Mouse (Mus musculus): ENCODE measurements around the gene Kng2. TPM values are rescaled to one million over a fixed set of nuclear protein-coding genes. Genes with fewer than 3 reads are reported as not detected.
A peak's percentile ranks its signal among the peaks of the same experiment; 100 is the strongest.
"Not testable (repeated sequence)": the region's sequence is repeated elsewhere in the genome, so short reads cannot be mapped to it uniquely, and the experiment has no call there.

Kng2 gene
- polyA plus RNA-seq, 1 experiment from 2014 or later = not detected

GRCm38 (mm10) chr16:22947371-22947770 is 81.9 kb downstream of the Kng2 start:
- ATAC-seq (ENCODE audit: low read depth) (no peak), DNase-seq (ENCODE audit: low spot score) (no peak)
- Histone ChIP-seq H3K4me2 (ENCODE audit: low read depth, low read length) (no peak overlapping the region), H3K36me3 (ENCODE audit: control insufficient read depth, insufficient read depth, low read length) (no peaks in the 10 kb centered on the region), H3K9me3 (ENCODE audit: control insufficient read depth, low read length) (no peaks in the 10 kb centered on the region), H3K9ac (ENCODE audit: low read depth, low read length) (no peak overlapping the region), H3K4me1 (ENCODE audit: control insufficient read depth, insufficient read depth, low read length) (no peaks in the 10 kb centered on the region), H3K4me3 (ENCODE audit: low read depth, low read length) (no peak overlapping the region), H3K27ac (replicated peaks; ENCODE audit: low read depth, low read length) (no peak overlapping the region), H3K27me3 (replicated peaks; ENCODE audit: control insufficient read depth, insufficient read depth, low read length) (no peaks in the 10 kb centered on the region)
- WGBS = 76% methylated on average over 2 of the region's 2 CpGs

- not testable (repeated sequence) for H3K9me3 ChIP-seq (ENCODE audit: control insufficient read depth, low read length); H3K27me3 ChIP-seq (replicated peaks; ENCODE audit: control insufficient read depth, insufficient read depth, low read length); H3K36me3 ChIP-seq (ENCODE audit: control insufficient read depth, insufficient read depth, low read length); H3K27ac ChIP-seq (replicated peaks; ENCODE audit: low read depth, low read length); H3K4me3 ChIP-seq (ENCODE audit: low read depth, low read length); ATAC-seq (ENCODE audit: low read depth); DNase-seq (ENCODE audit: low spot score); H3K9ac ChIP-seq (ENCODE audit: low read depth, low read length); H3K4me2 ChIP-seq (ENCODE audit: low read depth, low read length); H3K4me1 ChIP-seq (ENCODE audit: control insufficient read depth, insufficient read depth, low read length)
These were observed 87.3 kb downstream of the Kng2 start for GRCm38 (mm10) chr16:22941825-22942476.

GRCm38 (mm10) chr16:22939120-22939695 is 90.1 kb downstream of the Kng2 start:
- peak; percentile 86 for ATAC-seq (ENCODE audit: low read depth)
- 74% methylated on average over 8 of the region's 8 CpGs for WGBS
- no peak overlapping the region for H3K4me2 ChIP-seq (ENCODE audit: low read depth, low read length)
- H3K27me3 ChIP-seq (replicated peaks; ENCODE audit: control insufficient read depth, insufficient read depth, low read length) = no peaks in the 10 kb centered on the region
- no peak overlapping the region for H3K4me3 ChIP-seq (ENCODE audit: low read depth, low read length)
- no peaks in the 10 kb centered on the region for H3K36me3 ChIP-seq (ENCODE audit: control insufficient read depth, insufficient read depth, low read length)
- H3K27ac ChIP-seq (replicated peaks; ENCODE audit: low read depth, low read length) = no peak overlapping the region
- peak; percentile 31 for DNase-seq (ENCODE audit: low spot score)
- H3K9ac ChIP-seq (ENCODE audit: low read depth, low read length) = no peak overlapping the region
- H3K4me1 ChIP-seq (ENCODE audit: control insufficient read depth, insufficient read depth, low read length) = no peaks in the 10 kb centered on the region
- H3K9me3 ChIP-seq (ENCODE audit: control insufficient read depth, low read length) = 0 out of 2 replicates have a peak, but pooled peaks cover 5% of the 10 kb centered on the region

GRCm38 (mm10) chr16:22938541-22938940 is 90.7 kb downstream of the Kng2 start:
- Histone ChIP-seq H3K4me2 (ENCODE audit: low read depth, low read length) (no peak overlapping the region), H3K36me3 (ENCODE audit: control insufficient read depth, insufficient read depth, low read length) (no peaks in the 10 kb centered on the region), H3K4me3 (ENCODE audit: low read depth, low read length) (no peak overlapping the region), H3K27me3 (replicated peaks; ENCODE audit: control insufficient read depth, insufficient read depth, low read length) (no peaks in the 10 kb centered on the region), H3K4me1 (ENCODE audit: control insufficient read depth, insufficient read depth, low read length) (no peaks in the 10 kb centered on the region), H3K9me3 (ENCODE audit: control insufficient read depth, low read length) (0 out of 2 replicates have a peak, but pooled peaks cover 5% of the 10 kb centered on the region), H3K27ac (replicated peaks; ENCODE audit: low read depth, low read length) (no peak overlapping the region), H3K9ac (ENCODE audit: low read depth, low read length) (no peak overlapping the region)
- DNase-seq (ENCODE audit: low spot score) (no peak), ATAC-seq (ENCODE audit: low read depth) (no peak)
- 68% methylated on average over 2 of the region's 2 CpGs for WGBS

- 90% methylated on average over 12 of the region's 12 CpGs for WGBS
- no peak overlapping the region for H3K27ac ChIP-seq (replicated peaks; ENCODE audit: low read depth, low read length)
- H3K27me3 ChIP-seq (replicated peaks; ENCODE audit: control insufficient read depth, insufficient read depth, low read length) = no peaks in the 10 kb centered on the region
- H3K9ac ChIP-seq (ENCODE audit: low read depth, low read length) = no peak overlapping the region
- no peaks in the 10 kb centered on the region for H3K4me1 ChIP-seq (ENCODE audit: control insufficient read depth, insufficient read depth, low read length)
- 0 out of 2 replicates have a peak, but pooled peaks cover 5% of the 10 kb centered on the region for H3K9me3 ChIP-seq (ENCODE audit: control insufficient read depth, low read length)
- H3K36me3 ChIP-seq (ENCODE audit: control insufficient read depth, insufficient read depth, low read length) = no peaks in the 10 kb centered on the region
- ATAC-seq (ENCODE audit: low read depth) (no peak), DNase-seq (ENCODE audit: low spot score) (no peak)
- H3K4me3 ChIP-seq (ENCODE audit: low read depth, low read length) = no peak overlapping the region
- no peak overlapping the region for H3K4me2 ChIP-seq (ENCODE audit: low read depth, low read length)
These were observed 91.7 kb downstream of the Kng2 start for GRCm38 (mm10) chr16:22937631-22938030.

Other genes starting within 250 kb of the Kng2 start
- not detected in 2 replicates for gene Crygs, start 217.9 kb downstream of the Kng2 start, polyA plus RNA-seq (2014; fragmentation: Nextera tagmentation; extraction: Ambion mirVana)
- gene Tbccd1, start 171.8 kb downstream of the Kng2 start, polyA plus RNA-seq (2014; fragmentation: Nextera tagmentation; extraction: Ambion mirVana) = 26.8 and 28.0 TPM in 2 replicates
- 100 and 108 TPM in 2 replicates for gene Dnajb11, start 171.6 kb downstream of the Kng2 start, polyA plus RNA-seq (2014; fragmentation: Nextera tagmentation; extraction: Ambion mirVana)
- 0.16 TPM in 1 of 2 replicates, not detected in the other for gene Ahsg, start 138.2 kb downstream of the Kng2 start, polyA plus RNA-seq (2014; fragmentation: Nextera tagmentation; extraction: Ambion mirVana)
- 0.89 and 1.8 TPM in 2 replicates for gene Fetub, start 111.1 kb downstream of the Kng2 start, polyA plus RNA-seq (2014; fragmentation: Nextera tagmentation; extraction: Ambion mirVana)
- not detected in 2 replicates for gene Hrg, start 78.4 kb downstream of the Kng2 start, polyA plus RNA-seq (2014; fragmentation: Nextera tagmentation; extraction: Ambion mirVana)
- gene Kng1, start 28.4 kb upstream of the Kng2 start, polyA plus RNA-seq (2014; fragmentation: Nextera tagmentation; extraction: Ambion mirVana) = 0.17 TPM in 1 of 2 replicates, not detected in the other
- gene Eif4a2, start 78.0 kb upstream of the Kng2 start, polyA plus RNA-seq (2014; fragmentation: Nextera tagmentation; extraction: Ambion mirVana) = 249 and 268 TPM in 2 replicates
- gene Rfc4, start 98.3 kb upstream of the Kng2 start, polyA plus RNA-seq (2014; fragmentation: Nextera tagmentation; extraction: Ambion mirVana) = 89.8 and 97.4 TPM in 2 replicates
- 5.9 and 18.4 TPM in 2 replicates for gene Adipoq, start 117.1 kb upstream of the Kng2 start, polyA plus RNA-seq (2014; fragmentation: Nextera tagmentation; extraction: Ambion mirVana)
- 20.3 and 21.0 TPM in 2 replicates for gene St6gal1, start 195.3 kb upstream of the Kng2 start, polyA plus RNA-seq (2014; fragmentation: Nextera tagmentation; extraction: Ambion mirVana)

All from embryonic facial prominence, embryonic 14.5 days (tissue).